Mouse (Mus musculus) neural tube, embryonic 15.5 days (tissue): Measurements from ENCODE around the gene Golga4. TPM values are rescaled to one million over a fixed set of nuclear protein-coding genes. Genes with fewer than 3 reads are reported as not detected.

ENCODE experiments used
- ATAC-seq: fragments of 200-750 bp; cut with Nextera tagmentation; 2 replicates; pipeline ENCODE4 v1.8.0; 2017; ENCODE audit warnings: mild to moderate bottlenecking, moderate TSS enrichment, moderate library complexity; ENCODE audit not compliant: low FRiP score
- H3K27ac ChIP-seq: fragments of 300-500 bp; sonication (generic); replicated peaks from 2 replicates; pipeline ENCODE4 v1.5.1; 2015; ENCODE audit warnings: mild to moderate bottlenecking, inconsistent platforms
- H3K27me3 ChIP-seq: fragments of 300-500 bp; sonication (generic); replicated peaks from 2 replicates; pipeline ENCODE4 v1.6.1; 2015; ENCODE audit warnings: inconsistent platforms
- H3K36me3 ChIP-seq: fragments of 300-500 bp; sonication (generic); 2 replicates; pipeline ENCODE4 v1.6.1; 2015; ENCODE audit warnings: inconsistent platforms
- H3K4me1 ChIP-seq: fragments of 300-500 bp; sonication (generic); 2 replicates; pipeline ENCODE4 v1.6.1; 2015; ENCODE audit warnings: inconsistent platforms
- H3K4me2 ChIP-seq: fragments of 300-500 bp; sonication (generic); 2 replicates; pipeline ENCODE4 v1.6.1; 2015; ENCODE audit warnings: inconsistent platforms, mild to moderate bottlenecking, moderate library complexity
- H3K4me3 ChIP-seq: fragments of 300-500 bp; sonication (generic); replicated peaks from 2 replicates; pipeline ENCODE4 v1.5.1; 2015; ENCODE audit warnings: mild to moderate bottlenecking, inconsistent platforms
- H3K9ac ChIP-seq: fragments of 300-500 bp; sonication (generic); replicated peaks from 2 replicates; pipeline ENCODE4 v1.6.1; 2015; ENCODE audit warnings: mild to moderate bottlenecking, inconsistent platforms
- H3K9me3 ChIP-seq: fragments of 300-500 bp; sonication (generic); replicated peaks from 2 replicates; pipeline ENCODE4 v1.6.1; 2016; ENCODE audit warnings: inconsistent platforms
- WGBS: fragments of 180-500 bp; shearing (Covaris S2); methylation state at CpG from one replicate; pipeline ENCODE4 v1.1.7; 2015; ENCODE audit warnings: mixed read lengths; 5-methylcytosine and 5-hydroxymethylcytosine counted together
- polyA plus RNA-seq: library from polyadenylated mRNA; unstranded; fragments of >200 nt; fragmentation: Nextera tagmentation; extraction: Ambion mirVana; gene quantifications from 2 replicates; pipeline ENCODE4 v1.2.1, GENCODE M21; 2015

Gene Golga4
- polyA plus RNA-seq, 1 experiment from 2014 or later, result 44.4 TPM

DNA sequence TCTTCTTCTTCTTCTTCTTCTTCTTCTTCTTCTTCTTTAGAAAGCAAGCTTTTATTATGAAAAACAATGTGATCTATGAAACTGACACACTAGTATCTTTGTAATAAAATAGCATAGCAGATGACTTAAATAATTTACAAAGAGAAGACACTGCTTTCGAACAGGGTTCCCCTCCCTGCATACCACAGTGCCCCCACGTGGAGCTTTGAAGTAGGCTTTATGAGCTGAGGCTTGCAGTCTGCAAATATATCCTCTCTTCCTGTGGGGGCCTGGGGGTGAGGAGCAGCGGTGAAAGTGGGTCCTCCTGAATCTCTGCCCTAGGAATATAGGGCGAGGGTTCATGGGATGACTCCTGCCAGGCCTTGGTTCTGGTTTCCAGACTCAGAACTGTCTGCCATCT lies 64.8 kb downstream of the Golga4 start:
- Histone ChIP-seq H3K4me1 (no peaks in the 10 kb centered on the region), H3K9me3 (no peaks in the 10 kb centered on the region), H3K27me3 (no peaks in the 10 kb centered on the region), H3K4me3 (no peak overlapping the region), H3K36me3 (peaks cover 75% of the 10 kb centered on the region), H3K27ac (no peak overlapping the region), H3K4me2 (no peak overlapping the region), H3K9ac (no peak overlapping the region)
- 86% methylated on average over 4 of the region's 4 CpGs for WGBS
- no peak for ATAC-seq

DNA sequence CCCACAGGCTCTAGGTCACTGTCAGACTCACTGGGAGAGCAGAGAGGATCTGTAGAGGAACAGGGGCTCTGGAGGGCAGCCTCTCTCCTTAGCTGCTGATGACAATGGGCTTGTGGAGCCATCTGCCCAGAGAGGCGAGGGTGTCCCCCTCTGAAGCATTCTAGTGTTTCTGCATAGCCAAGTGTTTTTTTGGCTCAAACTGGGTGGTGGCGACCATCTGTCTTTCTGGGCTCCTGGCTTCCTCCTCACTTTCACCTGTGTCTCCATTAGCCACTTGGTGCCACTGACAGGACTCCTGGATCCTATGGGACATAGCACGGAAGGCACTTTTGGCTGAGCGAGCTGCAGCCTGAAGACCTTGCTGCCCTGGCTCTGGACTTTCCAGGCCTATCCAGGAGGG lies 65.6 kb downstream of the Golga4 start:
- Histone ChIP-seq H3K9me3 (no peaks in the 10 kb centered on the region), H3K27ac (no peak overlapping the region), H3K36me3 (peaks cover 73% of the 10 kb centered on the region), H3K4me1 (no peaks in the 10 kb centered on the region), H3K27me3 (no peaks in the 10 kb centered on the region), H3K9ac (no peak overlapping the region), H3K4me3 (no peak overlapping the region), H3K4me2 (no peak overlapping the region)
- no peak for ATAC-seq
- WGBS, result 96% methylated on average over 4 of the region's 4 CpGs

GRCm38 (mm10) chr9:118574911-118575310 lies 68.8 kb downstream of the Golga4 start:
- 95% methylated on average over 5 of the region's 5 CpGs for WGBS
- no peak overlapping the region for H3K4me2 ChIP-seq
- peaks cover 56% of the 10 kb centered on the region for H3K36me3 ChIP-seq
- no peak overlapping the region for H3K27ac ChIP-seq
- ATAC-seq, result no peak
- no peaks in the 10 kb centered on the region for H3K27me3 ChIP-seq
- H3K9me3 ChIP-seq, result no peaks in the 10 kb centered on the region
- H3K9ac ChIP-seq, result no peak overlapping the region
- no peaks in the 10 kb centered on the region for H3K4me1 ChIP-seq
- H3K4me3 ChIP-seq, result no peak overlapping the region

DNA sequence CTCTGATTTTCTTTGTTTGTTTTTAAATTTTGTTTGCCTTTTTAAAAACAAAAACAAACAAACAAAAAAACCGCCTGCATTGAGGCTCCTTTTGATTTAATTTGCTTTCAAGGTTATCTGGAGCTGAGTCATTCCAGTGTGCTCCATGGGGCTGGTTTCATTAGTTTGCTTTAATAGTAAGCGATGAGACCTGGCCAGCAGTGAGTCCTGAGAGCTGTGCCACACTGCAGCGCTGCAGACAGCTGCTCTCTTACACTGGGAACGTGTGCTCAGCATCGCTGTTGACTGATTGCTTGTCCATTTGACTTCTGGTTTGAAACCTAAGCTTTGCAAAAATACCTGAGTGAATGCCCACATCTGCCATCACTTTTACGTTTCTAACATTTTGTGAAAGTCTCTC lies 74.3 kb downstream of the Golga4 start:
- Histone ChIP-seq H3K4me3 (no peak overlapping the region), H3K9me3 (no peaks in the 10 kb centered on the region), H3K9ac (no peak overlapping the region), H3K4me2 (no peak overlapping the region), H3K4me1 (no peaks in the 10 kb centered on the region), H3K27ac (no peak overlapping the region), H3K27me3 (no peaks in the 10 kb centered on the region), H3K36me3 (peaks cover 43% of the 10 kb centered on the region)
- WGBS, result 75% methylated on average over 6 of the region's 6 CpGs
- no peak for ATAC-seq

GRCm38 (mm10) chr9:118582757-118583156 lies 76.7 kb downstream of the Golga4 start:
- Histone ChIP-seq H3K9me3 (no peaks in the 10 kb centered on the region), H3K4me1 (no peaks in the 10 kb centered on the region), H3K9ac (no peak overlapping the region), H3K4me3 (no peak overlapping the region), H3K4me2 (no peak overlapping the region), H3K27ac (no peak overlapping the region), H3K27me3 (no peaks in the 10 kb centered on the region), H3K36me3 (peaks cover 29% of the 10 kb centered on the region)
- WGBS, result 81% methylated on average over 6 of the region's 6 CpGs
- ATAC-seq, result no peak

- peaks cover under 1% of the 10 kb centered on the region; the same call in 1 of the 2 replicates for H3K4me1 ChIP-seq
- no peak for ATAC-seq
- no peak overlapping the region for H3K9ac ChIP-seq
- no peak overlapping the region for H3K4me3 ChIP-seq
- H3K9me3 ChIP-seq, result no peaks in the 10 kb centered on the region
- no peak overlapping the region for H3K4me2 ChIP-seq
- 95% methylated on average over 1 of the region's 1 CpGs for WGBS
- peaks cover 29% of the 10 kb centered on the region for H3K36me3 ChIP-seq
- H3K27me3 ChIP-seq, result no peaks in the 10 kb centered on the region
- no peak overlapping the region for H3K27ac ChIP-seq
Observed at GRCm38 (mm10) chr9:118584838-118585237, 78.8 kb downstream of the Golga4 start.

DNA sequence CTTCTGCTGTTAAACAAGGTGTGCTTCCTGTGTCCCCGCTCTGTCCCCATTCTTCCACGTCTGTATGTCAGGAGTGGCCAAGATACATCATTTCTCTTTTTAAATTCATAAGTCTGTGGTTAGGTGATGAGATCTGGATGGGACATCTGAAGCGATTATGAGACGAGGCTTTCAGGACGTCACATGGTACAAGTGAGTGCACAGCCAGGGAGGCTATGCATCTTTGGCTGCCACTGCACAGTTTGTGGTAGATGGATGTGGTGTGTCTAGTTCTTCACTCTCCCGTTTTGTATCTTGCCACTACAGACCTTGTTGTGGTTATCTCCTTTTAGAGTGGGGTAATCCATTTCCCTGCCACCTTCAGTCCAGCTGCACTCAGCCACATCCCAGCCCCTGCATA lies 79.9 kb downstream of the Golga4 start:
- Histone ChIP-seq H3K27ac (no peak overlapping the region), H3K4me3 (no peak overlapping the region), H3K4me1 (peaks cover 8% of the 10 kb centered on the region), H3K9ac (no peak overlapping the region), H3K27me3 (no peaks in the 10 kb centered on the region), H3K36me3 (peaks cover 28% of the 10 kb centered on the region), H3K4me2 (no peak overlapping the region), H3K9me3 (no peaks in the 10 kb centered on the region)
- WGBS, result 88% methylated on average over 6 of the region's 6 CpGs
- ATAC-seq, result no peak

GRCm38 (mm10) chr9:118587115-118587514 lies 81.0 kb downstream of the Golga4 start:
- no peak overlapping the region for H3K4me3 ChIP-seq
- 77% methylated on average over 4 of the region's 4 CpGs for WGBS
- H3K36me3 ChIP-seq, result peaks cover 19% of the 10 kb centered on the region
- peaks cover 8% of the 10 kb centered on the region for H3K4me1 ChIP-seq
- H3K27ac ChIP-seq, result no peak overlapping the region
- no peaks in the 10 kb centered on the region for H3K9me3 ChIP-seq
- H3K9ac ChIP-seq, result no peak overlapping the region
- no peak overlapping the region for H3K4me2 ChIP-seq
- H3K27me3 ChIP-seq, result no peaks in the 10 kb centered on the region
- ATAC-seq, result no peak

GRCm38 (mm10) chr9:118589249-118589648 lies 83.2 kb downstream of the Golga4 start:
- H3K4me1 ChIP-seq, result peaks cover 8% of the 10 kb centered on the region
- peaks cover 4% of the 10 kb centered on the region; the same call in 1 of the 2 replicates for H3K36me3 ChIP-seq
- no peak overlapping the region for H3K4me3 ChIP-seq
- H3K27me3 ChIP-seq, result no peaks in the 10 kb centered on the region
- no peaks in the 10 kb centered on the region for H3K9me3 ChIP-seq
- H3K9ac ChIP-seq, result no peak overlapping the region
- no peak for ATAC-seq
- H3K4me2 ChIP-seq, result no peak overlapping the region
- no peak overlapping the region for H3K27ac ChIP-seq
- 29% methylated on average over 3 of the region's 3 CpGs for WGBS

- Histone ChIP-seq H3K4me2 (no peak overlapping the region), H3K36me3 (peaks cover 2% of the 10 kb centered on the region; the same call in 1 of the 2 replicates), H3K27me3 (no peaks in the 10 kb centered on the region), H3K4me1 (peaks cover 8% of the 10 kb centered on the region), H3K4me3 (no peak overlapping the region), H3K9me3 (no peaks in the 10 kb centered on the region), H3K27ac (no peak overlapping the region), H3K9ac (no peak overlapping the region)
- no peak for ATAC-seq
- WGBS, result 20% methylated on average over 7 of the region's 7 CpGs
Observed at GRCm38 (mm10) chr9:118590230-118590629, 84.2 kb downstream of the Golga4 start.

GRCm38 (mm10) chr9:118591633-118592032 lies 85.6 kb downstream of the Golga4 start:
- Histone ChIP-seq H3K4me1 (peaks cover 8% of the 10 kb centered on the region), H3K4me2 (no peak overlapping the region), H3K27me3 (no peaks in the 10 kb centered on the region), H3K36me3 (no peaks in the 10 kb centered on the region), H3K27ac (no peak overlapping the region), H3K9ac (no peak overlapping the region), H3K9me3 (no peaks in the 10 kb centered on the region), H3K4me3 (no peak overlapping the region)
- 81% methylated on average over 6 of the region's 6 CpGs for WGBS
- no peak for ATAC-seq

- no peak overlapping the region for H3K4me2 ChIP-seq
Observed at GRCm38 (mm10) chr9:118592585-118593249, 86.7 kb downstream of the Golga4 start.

More at GRCm38 (mm10) chr9:118592585-118593249, 86.7 kb downstream of the Golga4 start:
- H3K27me3 ChIP-seq, result no peaks in the 10 kb centered on the region
- H3K27ac ChIP-seq, result no peak overlapping the region
- ATAC-seq, result no peak
- no peak overlapping the region for H3K4me3 ChIP-seq
- WGBS, result 54% methylated on average over 13 of the region's 13 CpGs
- no peaks in the 10 kb centered on the region for H3K36me3 ChIP-seq
- no peaks in the 10 kb centered on the region for H3K9me3 ChIP-seq
- H3K4me1 ChIP-seq, result peaks cover 8% of the 10 kb centered on the region
- no peak overlapping the region for H3K9ac ChIP-seq
